Mouse (Mus musculus): ENCODE data around the gene Krtap13-1.

GRCm38 (mm10) chr16:88777596-88777995, 48.9 kb downstream of the Krtap13-1 start, which contains the start of gene Gm5965:
- TF ChIP-seq GATA1 (IDR thresholded peaks at IDR 0.05; ENCODE audit: low read length) (no peak), TAL1 (IDR thresholded peaks at IDR 0.05; ENCODE audit: low read length) (no peak)

Measured in erythroblast, embryonic 14.5 days (primary cell).